Mouse (Mus musculus) heart, adult 10 weeks (tissue): ENCODE data around the gene Gpr135. TPM values are rescaled to one million over a fixed set of nuclear protein-coding genes. Genes with fewer than 3 reads are reported as not detected.

Source experiments
- polyA plus RNA-seq: library from polyadenylated mRNA; stranded (reverse); fragments of 350-450 nt; fragmentation: Illumina TruSeq; extraction: RNeasy Lipid Tissue Mini Kit (QIAGEN cat#74804); gene quantifications from one replicate; pipeline ENCODE4 v1.2.3, GENCODE M21; 2014; ENCODE audit warnings: low read depth, low replicate concordance

Gene Gpr135
- 0.89 TPM for polyA plus RNA-seq

DNA sequence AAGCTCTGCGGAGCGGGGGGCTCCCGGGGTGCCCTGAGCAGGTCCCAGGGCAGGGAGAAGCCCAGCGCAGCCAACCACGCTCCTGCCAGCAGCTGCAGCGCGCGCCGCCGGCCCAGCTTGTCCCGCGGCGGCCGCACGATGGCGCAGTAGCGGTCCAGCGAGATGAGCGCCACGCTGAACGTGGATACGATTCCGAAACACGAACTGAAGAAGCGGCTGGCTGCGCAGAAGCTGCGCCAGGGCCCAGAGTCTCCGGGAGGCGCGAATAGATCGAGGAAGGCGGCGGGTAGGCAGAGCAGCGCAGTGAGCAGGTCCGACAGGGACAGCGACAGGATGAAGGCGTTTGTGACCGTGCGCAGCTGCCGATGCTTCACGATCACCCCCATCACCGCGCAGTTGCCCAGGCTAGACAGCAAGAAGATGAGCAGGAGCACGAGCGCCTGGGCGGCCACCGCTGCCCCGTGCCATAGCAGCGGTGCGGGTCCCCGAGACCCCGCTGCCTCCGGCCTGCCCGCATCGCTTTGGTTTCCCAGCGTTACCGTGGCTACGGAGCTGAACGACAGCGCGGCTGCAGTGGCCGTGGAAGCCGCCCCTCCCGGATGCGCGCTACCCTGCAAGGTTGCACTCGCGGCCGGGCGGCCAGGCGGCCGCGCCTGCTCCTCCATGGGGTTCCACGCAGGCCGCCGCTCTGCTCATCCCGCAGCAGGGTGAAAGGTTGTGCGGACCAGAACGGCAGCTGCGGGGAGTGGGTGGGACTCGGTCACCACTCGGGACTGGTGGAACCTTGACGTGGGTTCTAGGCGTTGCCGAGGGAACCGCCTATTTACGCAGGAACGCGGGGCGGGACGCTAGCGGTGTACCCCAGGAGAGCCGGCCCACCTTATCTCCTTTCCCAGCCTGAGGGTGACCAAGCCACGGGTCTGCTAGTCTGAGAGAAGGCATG is at the start of gene Gpr135:
Gene Gpr135, minus strand, starts transcription at position 799 of the 943 bp plus-strand sequence.

DNA sequence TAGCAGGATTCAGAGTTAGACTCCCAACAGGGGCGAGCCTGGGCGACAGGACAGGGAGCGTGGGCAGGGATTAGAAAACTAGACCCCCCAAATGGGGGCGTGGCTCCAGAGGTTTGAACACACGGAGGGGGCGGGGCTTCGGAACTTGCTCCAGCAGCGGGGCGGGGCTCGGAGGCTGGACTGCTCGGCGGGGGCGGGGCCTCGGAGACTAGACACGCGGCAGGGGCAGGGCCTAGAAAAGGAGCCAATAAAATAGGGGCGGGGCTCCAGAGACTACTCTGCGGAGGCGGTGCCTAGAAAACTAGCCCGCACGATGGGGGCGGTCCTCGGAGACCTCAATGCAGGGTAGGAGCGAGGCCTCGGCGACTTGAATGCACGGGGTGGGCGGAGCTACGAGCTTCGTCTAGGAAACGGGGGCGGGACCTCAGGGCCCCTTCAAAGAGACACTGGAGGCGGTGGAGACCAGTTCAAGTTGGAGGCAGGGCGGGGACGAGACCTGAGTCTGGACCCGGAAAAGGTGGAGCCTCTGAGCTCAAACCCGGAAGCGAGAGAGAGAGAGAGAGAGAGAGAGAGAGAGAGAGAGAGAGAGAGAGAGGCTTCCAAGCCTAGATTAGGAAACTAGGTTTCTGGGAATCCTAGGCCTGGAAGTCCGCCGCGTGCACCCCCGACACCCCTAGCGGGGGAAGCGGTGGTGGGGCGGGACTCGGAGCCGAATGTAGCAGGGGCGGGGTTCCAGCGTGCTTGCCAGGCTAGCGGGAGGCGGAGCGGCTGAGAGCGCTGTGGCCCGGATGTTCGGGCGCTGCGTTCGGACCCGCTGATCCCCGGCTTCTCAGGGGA is 14.6 kb upstream of the Gpr135 start, which contains the start of the genes L3hypdh and Jkamp:
Gene L3hypdh, minus strand, starts transcription at position 111 of the 837 bp plus-strand sequence.
Gene Jkamp, plus strand, starts transcription at position 261 of the 837 bp plus-strand sequence.

Other genes starting within 250 kb of the Gpr135 start
- gene Daam1, start 240.0 kb downstream of the Gpr135 start, polyA plus RNA-seq, result 46.3 TPM
- 11.2 TPM for gene L3hypdh, start 14.3 kb upstream of the Gpr135 start, polyA plus RNA-seq
- gene Jkamp, start 14.5 kb upstream of the Gpr135 start, polyA plus RNA-seq, result 25.4 TPM
- not detected for gene Ccdc175, start 113.9 kb upstream of the Gpr135 start, polyA plus RNA-seq